Mouse (Mus musculus): Measurements from ENCODE around the gene Gps2. TPM values are rescaled to one million over a fixed set of nuclear protein-coding genes. Genes with fewer than 3 reads are reported as not detected.
"Not testable (repeated sequence)": the region's sequence is repeated elsewhere in the genome, so short reads cannot be mapped to it uniquely, and the experiment has no call there.

The Gps2 gene
- polyA plus RNA-seq, 1 experiment from 2014 or later: 81.7 TPM

DNA sequence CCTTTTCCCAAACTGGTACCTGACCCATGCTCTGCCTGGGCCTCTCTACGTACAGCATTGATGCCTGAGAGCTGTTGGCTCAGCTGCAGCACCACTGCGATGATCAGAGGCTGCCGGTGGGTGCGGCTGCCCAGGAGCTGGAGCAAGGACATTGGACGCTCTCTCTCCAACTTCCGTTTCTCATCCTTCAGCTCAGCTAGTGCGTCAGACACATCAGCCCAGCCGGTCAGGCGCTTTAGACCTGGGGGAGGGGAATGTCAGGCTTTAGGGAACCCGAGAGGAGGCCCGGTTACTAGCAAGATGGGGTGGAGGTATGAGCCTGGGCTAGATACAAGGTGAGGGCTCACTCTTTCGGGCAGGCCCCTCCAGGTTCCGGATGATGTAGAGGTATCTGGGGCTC lies 31.5 kb downstream of the Gps2 start:
- no peak for ATAC-seq (ENCODE audit: borderline replicate concordance, extremely low read depth, low FRiP score, low TSS enrichment)
- Histone ChIP-seq H3K9ac (no peak overlapping the region), H3K4me1 (peaks cover 29% of the 10 kb centered on the region), H3K27ac (no peak overlapping the region), H3K4me3 (no peak overlapping the region), H3K4me2 (no peak overlapping the region), H3K9me3 (no peaks in the 10 kb centered on the region), H3K27me3 (no peaks in the 10 kb centered on the region; the same call in 1 of the 2 replicates), H3K36me3 (peaks cover 12% of the 10 kb centered on the region)
- 60% methylated on average over 13 of the region's 13 CpGs for WGBS

DNA sequence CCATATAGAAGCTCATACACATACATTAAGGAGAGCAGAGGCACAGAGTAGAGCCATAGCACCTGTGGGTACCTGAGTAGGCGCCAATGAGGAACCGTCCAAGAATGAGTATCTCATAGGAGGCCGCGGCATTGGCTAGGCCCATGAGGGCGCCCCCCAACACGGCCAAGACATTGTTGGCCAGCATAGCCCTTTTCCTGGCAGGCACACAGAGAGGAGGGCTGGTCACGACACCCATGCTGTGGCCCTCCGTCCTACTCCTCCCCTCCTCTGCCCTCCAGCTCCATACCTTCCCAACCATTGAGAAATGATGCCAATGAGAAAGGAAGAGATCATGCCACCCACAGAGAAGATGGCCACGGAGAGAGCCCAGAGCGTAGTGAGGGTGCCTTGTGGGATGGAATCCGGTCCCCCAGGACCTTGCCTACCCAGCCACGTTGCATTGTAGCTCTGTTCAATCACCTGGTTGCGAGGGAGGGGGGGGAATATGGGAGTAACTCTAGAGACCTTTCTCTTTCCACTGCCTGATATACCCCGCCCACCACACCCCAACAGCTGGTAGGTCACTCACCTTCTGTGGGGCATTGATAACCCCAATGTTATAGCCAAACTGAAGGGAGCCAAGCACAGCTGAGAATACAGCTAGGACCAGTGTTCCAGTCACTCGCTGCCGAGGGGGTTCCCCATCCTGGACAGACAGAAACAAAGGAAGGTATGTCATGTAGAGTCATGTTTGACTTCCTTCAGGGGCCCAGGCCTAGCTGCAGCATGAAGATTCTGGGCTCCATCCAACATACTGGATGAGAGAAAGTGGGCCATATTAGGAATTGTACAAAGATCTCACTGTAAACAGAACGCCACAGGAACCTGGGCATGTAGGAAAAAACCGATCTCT lies 32.6 kb downstream of the Gps2 start:
- Histone ChIP-seq H3K4me2 (peak overlapping the region; percentile 71; the same call in 1 of the 2 replicates), H3K36me3 (peaks cover 12% of the 10 kb centered on the region), H3K9ac (no peak overlapping the region), H3K4me1 (peaks cover 29% of the 10 kb centered on the region), H3K27me3 (no peaks in the 10 kb centered on the region; the same call in 1 of the 2 replicates), H3K4me3 (peak overlapping the region; percentile 50; the same call in 1 of the 2 replicates), H3K9me3 (no peaks in the 10 kb centered on the region), H3K27ac (0 out of 2 replicates have a peak overlapping the region, but pooled peaks have one; percentile 88)
- 84% methylated on average over 18 of the region's 18 CpGs for WGBS
- ATAC-seq (ENCODE audit: borderline replicate concordance, extremely low read depth, low FRiP score, low TSS enrichment): no peak

DNA sequence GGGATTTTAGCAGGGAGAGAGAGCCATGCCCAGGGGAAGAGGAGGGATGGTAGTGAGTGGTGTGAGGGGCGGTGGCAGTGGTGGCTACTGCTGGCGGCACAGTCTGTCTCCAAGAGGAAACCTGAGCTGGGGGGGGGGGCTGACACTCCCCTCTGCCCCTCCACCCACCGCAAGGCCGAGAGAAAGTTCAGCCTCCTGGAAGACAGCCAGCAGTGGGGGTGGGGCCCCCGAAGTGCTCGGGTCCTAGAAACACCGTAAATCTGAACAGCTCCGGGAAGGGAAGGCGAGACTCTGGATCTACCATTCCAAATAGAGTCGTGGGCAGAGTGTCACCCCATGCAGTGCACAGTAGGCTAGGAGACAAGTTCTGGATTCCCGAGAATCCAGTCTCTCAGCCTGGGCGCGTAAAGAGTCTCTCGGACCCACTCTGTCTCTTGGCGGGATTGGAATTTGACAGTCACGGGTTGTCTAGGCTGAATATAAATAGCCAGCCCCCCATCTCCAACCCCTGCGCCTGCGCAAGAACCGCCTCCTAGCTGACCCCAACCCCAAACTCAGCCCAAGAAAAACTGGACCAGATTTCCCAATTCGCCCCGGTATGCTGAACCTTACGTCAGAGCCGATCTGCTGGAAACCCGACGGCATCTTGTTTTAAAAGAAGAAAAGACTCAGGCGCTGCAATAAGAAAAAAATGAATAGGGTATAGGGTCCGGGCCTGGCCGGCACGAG lies 33.8 kb downstream of the Gps2 start:
- Histone ChIP-seq H3K4me2 (peak overlapping the region; percentile 71), H3K27me3 (no peaks in the 10 kb centered on the region; the same call in 1 of the 2 replicates), H3K4me1 (peaks cover 31% of the 10 kb centered on the region), H3K9ac (peak overlapping the region; percentile 46), H3K4me3 (peak overlapping the region; percentile 50), H3K27ac (peak overlapping the region; percentile 88), H3K36me3 (peaks cover 12% of the 10 kb centered on the region), H3K9me3 (no peaks in the 10 kb centered on the region)
- 1% methylated on average over 29 of the region's 29 CpGs for WGBS
- ATAC-seq (ENCODE audit: borderline replicate concordance, extremely low read depth, low FRiP score, low TSS enrichment): peak; percentile 46

DNA sequence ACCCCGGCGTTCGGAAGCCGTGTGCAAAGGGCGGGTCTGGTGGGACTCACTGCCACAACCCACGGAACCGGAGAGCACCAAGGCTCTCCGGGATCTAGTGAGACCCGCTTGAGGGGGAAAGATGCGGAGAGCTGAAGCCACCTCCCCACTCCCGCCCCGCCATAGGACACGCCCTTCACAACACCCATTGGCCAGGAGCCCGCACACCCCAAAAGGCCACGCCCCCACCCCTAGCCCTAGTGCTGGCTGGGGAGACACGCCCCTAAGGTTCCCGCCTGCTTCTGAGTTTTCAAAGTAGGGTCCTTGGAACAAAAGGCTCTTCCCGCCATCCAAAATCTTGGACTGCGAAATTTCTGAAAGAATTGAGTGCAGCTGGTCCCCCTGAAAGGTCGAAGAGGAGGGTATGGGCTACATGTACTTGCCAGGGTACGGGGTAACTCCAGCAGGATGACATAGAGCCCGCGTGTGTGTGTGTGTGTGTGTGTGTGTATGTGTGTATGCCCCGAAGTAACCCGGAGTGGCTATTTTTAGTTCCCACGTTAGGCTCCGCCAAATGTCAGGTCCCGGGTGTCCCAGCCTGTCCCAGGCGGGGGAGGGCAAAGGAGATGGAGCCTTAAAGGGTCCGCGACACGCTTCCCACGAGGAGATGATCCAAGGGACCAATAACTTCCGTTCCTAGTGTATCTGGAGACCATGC lies 34.5 kb downstream of the Gps2 start, which contains the start of gene Slc2a4:
Gene Slc2a4 (minus strand): TSS at position 123 of the 697 bp plus-strand sequence.
- no peaks in the 10 kb centered on the region for H3K9me3 ChIP-seq
- ATAC-seq (ENCODE audit: borderline replicate concordance, extremely low read depth, low FRiP score, low TSS enrichment): peak; percentile 93

DNA sequence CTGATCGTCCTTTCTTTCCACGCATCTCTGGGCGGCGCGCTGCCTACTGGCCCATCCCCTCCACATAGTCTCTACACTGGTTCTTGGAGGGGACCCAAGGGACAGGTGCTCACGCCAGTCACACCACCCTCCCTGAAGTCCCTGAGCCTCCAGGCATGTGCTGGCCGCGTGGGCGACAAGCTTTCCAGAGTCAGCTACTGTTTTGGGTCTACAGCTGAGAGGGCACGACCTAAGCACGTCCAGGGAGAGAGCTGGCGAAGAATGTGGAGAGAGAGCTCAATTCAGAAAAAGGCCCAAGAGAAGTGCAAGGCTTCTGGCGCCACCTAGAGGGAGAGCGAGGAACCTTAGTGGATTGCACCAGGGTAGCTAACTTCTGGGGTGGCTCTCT lies 35.1 kb downstream of the Gps2 start:
- H3K36me3 ChIP-seq: peaks cover 12% of the 10 kb centered on the region
- peak overlapping the region; percentile 71 for H3K4me2 ChIP-seq
- peak overlapping the region; percentile 88 for H3K27ac ChIP-seq
- 2% methylated on average over 14 of the region's 14 CpGs for WGBS
- H3K4me3 ChIP-seq: peak overlapping the region; percentile 50
- no peaks in the 10 kb centered on the region for H3K9me3 ChIP-seq
- H3K4me1 ChIP-seq: peaks cover 37% of the 10 kb centered on the region
- ATAC-seq (ENCODE audit: borderline replicate concordance, extremely low read depth, low FRiP score, low TSS enrichment): peak; percentile 37
- H3K27me3 ChIP-seq: no peaks in the 10 kb centered on the region; the same call in 1 of the 2 replicates
- H3K9ac ChIP-seq: peak overlapping the region; percentile 46; the same call in 1 of the 2 replicates

More for the DNA sequence above, 34.5 kb downstream of the Gps2 start, which contains the start of gene Slc2a4:
- H3K4me2 ChIP-seq: peak within 1 kb of the TSS; percentile 71
- no peaks in the 10 kb centered on the region; the same call in 1 of the 2 replicates for H3K27me3 ChIP-seq
- peak within 1 kb of the TSS; percentile 46 for H3K9ac ChIP-seq
- H3K36me3 ChIP-seq: peaks cover 12% of the 10 kb centered on the region
- peak within 1 kb of the TSS; percentile 88 for H3K27ac ChIP-seq
- H3K4me3 ChIP-seq: peak within 1 kb of the TSS; percentile 50
- H3K4me1 ChIP-seq: peaks cover 37% of the 10 kb centered on the region
- WGBS: 0% methylated on average over 34 of the region's 34 CpGs

DNA sequence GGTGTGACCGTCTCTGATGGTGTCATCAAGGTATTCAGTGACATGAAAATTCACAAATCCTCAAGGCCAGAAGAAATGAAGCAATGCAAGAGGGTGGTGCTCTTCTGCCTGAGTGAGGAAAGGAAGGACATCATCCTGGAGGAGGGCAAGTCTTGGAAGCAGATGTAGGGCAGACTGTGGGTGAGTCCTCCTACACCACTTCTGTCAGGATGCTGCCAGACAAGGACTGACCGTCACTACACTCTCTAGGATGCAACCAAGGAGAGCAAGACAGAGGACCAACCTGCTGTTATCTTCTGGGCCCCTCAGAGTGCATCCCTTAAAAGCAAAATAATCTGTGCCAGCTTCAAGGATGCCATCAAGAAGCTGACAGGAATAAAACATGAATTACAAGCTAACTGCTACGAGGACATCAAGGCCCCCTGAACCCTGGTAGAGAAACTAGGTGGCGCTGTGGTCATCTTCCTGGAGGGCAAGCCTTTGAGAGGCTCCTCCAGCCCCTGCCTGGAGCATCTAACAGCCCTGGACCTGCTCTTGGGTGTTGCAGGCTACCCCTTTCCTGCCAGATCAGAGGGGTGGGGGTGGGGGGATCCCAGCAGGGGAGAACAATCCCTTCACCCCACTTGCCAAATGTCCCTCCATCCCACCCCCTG lies 37.2 kb downstream of the Gps2 start:
- no peaks in the 10 kb centered on the region for H3K36me3 ChIP-seq
- no peaks in the 10 kb centered on the region; the same call in 1 of the 2 replicates for H3K27me3 ChIP-seq
- no peak overlapping the region for H3K4me3 ChIP-seq
- H3K9ac ChIP-seq: no peak overlapping the region
- H3K4me1 ChIP-seq: peaks cover 36% of the 10 kb centered on the region
- no peak for ATAC-seq (ENCODE audit: borderline replicate concordance, extremely low read depth, low FRiP score, low TSS enrichment)
- WGBS: 37% methylated on average over 4 of the region's 4 CpGs
- H3K9me3 ChIP-seq: no peaks in the 10 kb centered on the region
- H3K4me2 ChIP-seq: no peak overlapping the region
- H3K27ac ChIP-seq: no peak overlapping the region

DNA sequence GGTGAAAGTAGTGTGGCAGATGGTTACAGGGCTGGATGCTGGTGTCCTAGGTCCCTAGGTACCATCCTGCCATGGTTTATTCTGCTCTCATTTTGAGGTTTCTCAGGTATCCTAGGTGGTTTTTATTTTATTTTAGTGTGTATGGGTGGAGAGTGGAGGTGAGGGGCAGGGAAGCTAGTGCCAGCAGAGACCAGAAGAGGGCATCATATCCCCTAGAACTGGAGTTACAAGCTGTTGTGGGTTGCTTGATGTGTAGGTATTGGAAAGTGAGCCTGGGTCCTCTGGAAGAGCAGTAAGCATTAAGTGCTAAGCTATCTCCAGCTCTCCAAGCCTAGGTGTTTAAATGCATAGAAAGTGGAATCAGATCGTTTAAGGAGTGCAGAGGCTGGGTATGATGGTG lies 38.6 kb downstream of the Gps2 start:
- 38% methylated on average over 1 of the region's 1 CpGs for WGBS
- H3K4me3 ChIP-seq: no peak overlapping the region
- no peak for ATAC-seq (ENCODE audit: borderline replicate concordance, extremely low read depth, low FRiP score, low TSS enrichment)

DNA sequence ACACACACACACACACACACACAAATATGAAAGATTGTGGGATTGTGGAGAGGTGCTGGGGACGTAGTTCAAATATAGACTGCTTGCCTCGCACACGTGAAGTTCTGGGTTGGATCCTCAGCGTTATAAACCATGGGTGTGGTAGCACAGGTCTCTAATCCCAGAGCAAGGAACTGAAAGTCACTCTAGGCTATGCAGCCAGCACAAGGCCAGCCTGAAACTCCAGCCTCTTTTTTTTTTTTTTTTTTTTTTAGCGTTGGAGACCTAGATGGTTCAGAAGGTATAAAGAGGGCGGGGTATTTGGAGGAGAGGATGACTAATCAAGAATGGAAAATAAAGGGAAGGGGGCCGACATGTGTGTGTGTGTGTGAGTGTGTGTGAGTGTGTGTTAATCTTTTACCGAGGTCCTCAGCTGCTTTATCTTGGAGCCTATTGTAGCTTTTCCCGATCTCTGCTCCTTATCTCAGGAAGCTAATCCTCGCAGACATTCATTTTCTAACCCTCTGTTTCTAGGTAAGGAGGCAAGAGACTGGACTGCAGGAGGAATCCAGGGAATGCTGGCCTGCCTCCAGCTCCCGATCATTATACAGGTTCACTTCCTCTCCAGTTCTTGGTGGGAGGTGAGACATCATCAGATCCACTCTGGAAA lies 39.7 kb downstream of the Gps2 start:
- no peaks in the 10 kb centered on the region for H3K9me3 ChIP-seq
- peaks cover 16% of the 10 kb centered on the region for H3K4me1 ChIP-seq
- H3K27ac ChIP-seq: peak overlapping the region; percentile 47; the same call in 1 of the 2 replicates
- no peak for ATAC-seq (ENCODE audit: borderline replicate concordance, extremely low read depth, low FRiP score, low TSS enrichment)
- no peaks in the 10 kb centered on the region; the same call in 1 of the 2 replicates for H3K27me3 ChIP-seq
- H3K4me3 ChIP-seq: no peak overlapping the region
- no peak overlapping the region for H3K9ac ChIP-seq
- 30% methylated on average over 11 of the region's 11 CpGs for WGBS
- H3K4me2 ChIP-seq: no peak overlapping the region
- H3K36me3 ChIP-seq: no peaks in the 10 kb centered on the region

More for the DNA sequence above, 38.6 kb downstream of the Gps2 start:
- no peak overlapping the region for H3K9ac ChIP-seq
- H3K27ac ChIP-seq: no peak overlapping the region
- no peaks in the 10 kb centered on the region for H3K9me3 ChIP-seq
- no peaks in the 10 kb centered on the region; the same call in 1 of the 2 replicates for H3K27me3 ChIP-seq
- H3K4me1 ChIP-seq: peaks cover 22% of the 10 kb centered on the region
- H3K36me3 ChIP-seq: no peaks in the 10 kb centered on the region
- H3K4me2 ChIP-seq: no peak overlapping the region

DNA sequence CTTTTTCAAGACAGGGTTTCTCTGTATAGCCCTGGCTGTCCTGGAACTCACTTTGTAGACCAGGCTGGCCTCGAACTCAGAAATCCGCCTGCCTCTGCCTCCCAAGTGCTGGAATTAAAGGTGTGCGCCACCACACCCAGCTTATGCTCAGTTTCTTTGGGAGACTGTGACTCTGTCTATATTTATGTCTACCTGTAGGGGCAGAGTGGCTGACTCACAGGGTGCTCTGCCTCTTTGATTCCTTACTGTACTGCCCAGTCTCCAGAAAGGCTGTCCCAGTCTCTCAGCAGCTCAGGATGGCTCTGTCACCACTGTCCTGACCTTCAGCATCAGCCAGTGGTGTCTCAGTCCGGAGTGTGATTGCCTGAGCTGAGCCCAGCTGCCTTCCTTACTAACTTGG lies 41.9 kb downstream of the Gps2 start:
- not testable (repeated sequence) for H3K4me2 ChIP-seq; H3K9ac ChIP-seq; H3K27ac ChIP-seq; H3K27me3 ChIP-seq; H3K4me3 ChIP-seq; H3K4me1 ChIP-seq; H3K9me3 ChIP-seq; H3K36me3 ChIP-seq; ATAC-seq (ENCODE audit: borderline replicate concordance, extremely low read depth, low FRiP score, low TSS enrichment)
- WGBS: 83% methylated on average over 4 of the region's 4 CpGs

DNA sequence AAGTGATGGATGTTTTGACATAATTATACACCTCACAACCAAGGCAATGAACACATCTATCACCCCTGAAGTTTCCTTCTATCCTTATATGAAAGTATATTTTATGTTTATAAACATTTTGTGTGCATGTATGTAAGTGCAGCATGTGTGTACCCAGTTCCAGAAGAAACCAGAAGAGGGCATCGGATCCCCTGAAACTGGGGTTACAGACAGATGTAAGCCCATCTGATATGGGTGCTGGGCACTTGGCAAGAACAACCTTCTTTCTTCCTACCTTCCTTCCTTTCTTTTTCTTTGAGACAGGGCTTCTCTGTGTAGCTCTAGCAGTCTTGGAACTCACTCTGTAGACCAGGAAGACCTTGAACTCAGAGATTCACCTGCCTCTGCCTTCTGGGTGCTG lies 42.5 kb downstream of the Gps2 start:
- WGBS: 74% methylated on average over 1 of the region's 1 CpGs
- no peak for ATAC-seq (ENCODE audit: borderline replicate concordance, extremely low read depth, low FRiP score, low TSS enrichment)

More for the DNA sequence above, 42.5 kb downstream of the Gps2 start:
- H3K4me1 ChIP-seq: peaks cover 7% of the 10 kb centered on the region; the same call in 1 of the 2 replicates
- H3K36me3 ChIP-seq: no peaks in the 10 kb centered on the region
- no peak overlapping the region for H3K9ac ChIP-seq
- H3K27ac ChIP-seq: no peak overlapping the region
- no peaks in the 10 kb centered on the region for H3K9me3 ChIP-seq
- no peak overlapping the region for H3K4me2 ChIP-seq
- no peaks in the 10 kb centered on the region; the same call in 1 of the 2 replicates for H3K27me3 ChIP-seq
- H3K4me3 ChIP-seq: no peak overlapping the region
